Mouse (Mus musculus) embryo, embryonic 10.5 days (tissue): Measurements from ENCODE around the gene Golph3.
A peak's percentile ranks its signal among the peaks of the same experiment; 100 is the strongest.

Experiments used
- DNase-seq: peaks from one replicate; pipeline ENCODE4 v3.0.0-alpha.2; 2015; ENCODE audit warnings: low spot score

Gene Golph3

DNA sequence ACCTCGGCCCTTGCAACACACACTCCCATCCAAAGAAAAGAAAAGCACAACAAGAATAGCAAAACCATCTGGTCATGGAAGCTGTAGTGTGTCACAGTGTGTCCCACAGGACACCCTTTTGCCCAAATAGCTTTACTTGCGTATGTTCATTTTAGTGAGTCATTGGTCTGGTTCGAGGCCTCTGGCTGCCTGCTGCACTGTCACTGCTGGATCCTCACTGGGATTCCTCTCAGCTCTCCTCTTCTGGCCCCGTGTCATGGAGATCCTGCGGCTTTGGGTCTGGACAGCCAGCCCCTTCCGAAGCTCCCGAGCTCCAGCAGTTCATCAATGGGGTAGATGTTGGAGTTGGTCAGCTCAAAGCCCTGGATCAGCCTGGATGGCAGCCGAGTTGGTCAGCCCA lies 2.8 kb upstream of the Golph3 start:
- DNase-seq: no peak

GRCm38 (mm10) chr15:12319889-12320288 lies 1.4 kb upstream of the Golph3 start:
- peak; percentile 6 for DNase-seq

DNA sequence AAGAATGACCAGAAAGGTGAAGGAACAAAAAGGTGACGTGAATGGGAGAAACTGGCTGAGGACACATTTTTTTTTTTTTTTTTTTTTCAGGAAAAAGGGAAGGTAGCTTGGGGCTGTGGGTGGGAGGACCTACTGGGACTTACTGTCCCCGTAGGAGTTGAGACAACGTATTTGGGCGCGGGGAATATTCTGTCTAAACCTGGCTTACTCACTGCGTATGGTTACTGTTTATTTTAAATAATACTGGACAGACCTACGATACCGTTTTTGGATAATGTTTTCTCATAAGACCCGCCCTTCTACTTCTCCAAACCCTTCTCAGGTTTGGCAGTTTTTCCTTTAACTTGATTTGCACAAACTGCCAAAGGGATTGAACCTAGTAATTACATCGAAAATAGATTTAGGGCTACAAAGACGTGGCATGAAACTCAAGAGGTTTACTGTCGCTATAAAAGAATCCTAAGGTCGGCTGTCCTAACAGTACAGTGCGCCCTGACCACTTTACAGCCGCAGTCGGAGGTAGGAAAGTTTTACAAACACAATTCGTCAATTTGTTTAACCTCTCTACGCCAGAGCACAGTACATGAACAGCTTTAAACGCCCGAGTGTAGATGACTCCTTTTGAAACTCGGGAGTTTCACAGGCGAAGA lies 684 bp upstream of the Golph3 start:
- no peak for DNase-seq

DNA sequence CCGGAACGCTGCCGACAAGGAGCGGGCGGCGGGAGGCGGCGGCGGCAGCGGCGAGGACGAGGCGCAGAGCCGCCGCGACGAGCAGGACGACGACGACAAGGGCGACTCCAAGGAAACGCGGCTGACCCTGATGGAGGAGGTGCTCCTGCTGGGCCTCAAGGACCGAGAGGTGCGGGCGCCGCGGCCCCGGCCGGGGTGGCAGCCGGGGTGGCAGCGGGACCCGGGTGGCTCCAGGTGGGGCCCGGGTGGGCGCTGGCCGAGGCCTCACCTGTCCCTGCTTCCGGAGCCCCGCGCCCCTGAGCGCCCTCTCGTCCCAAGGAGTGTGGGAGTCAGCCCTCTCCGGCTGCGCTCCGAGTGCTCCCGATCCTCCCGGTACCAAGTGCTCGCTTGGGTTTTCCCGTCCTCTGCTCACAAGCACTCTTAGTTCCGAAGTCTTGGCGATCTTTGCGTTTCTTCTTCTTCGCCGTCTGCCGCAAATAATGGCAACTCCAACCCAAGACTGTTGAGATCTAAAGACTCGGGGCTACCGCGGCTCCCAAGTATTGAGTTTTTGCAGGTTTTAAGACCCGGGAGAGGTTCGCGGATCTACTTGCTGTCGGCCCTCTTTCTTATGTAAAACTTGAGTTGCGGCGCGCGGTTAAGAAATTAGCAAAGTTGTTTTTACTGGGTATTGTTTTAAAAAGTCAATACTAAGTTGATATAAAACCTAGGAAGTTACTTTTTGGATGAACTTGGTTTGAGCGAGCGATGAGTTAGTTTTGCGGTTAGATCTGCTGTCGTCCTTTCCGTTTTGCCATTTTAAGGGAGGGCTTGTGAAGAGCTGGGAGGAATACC lies 755 bp downstream of the Golph3 start, which contains the start of gene 1810049J17Rik:
Gene 1810049J17Rik, minus strand, starts transcription at position 112 of the 834 bp plus-strand sequence.
- peak; percentile 63 for DNase-seq

GRCm38 (mm10) chr15:12322676-12323402 lies 1.6 kb downstream of the Golph3 start:
- DNase-seq: peak; percentile 28

- DNase-seq: no peak
Observed at GRCm38 (mm10) chr15:12324326-12324725, 3.1 kb downstream of the Golph3 start.

- no peak for DNase-seq
Observed at GRCm38 (mm10) chr15:12330389-12330788, 9.1 kb downstream of the Golph3 start.

- DNase-seq: no peak
Observed at GRCm38 (mm10) chr15:12330892-12331291, 9.6 kb downstream of the Golph3 start.

DNA sequence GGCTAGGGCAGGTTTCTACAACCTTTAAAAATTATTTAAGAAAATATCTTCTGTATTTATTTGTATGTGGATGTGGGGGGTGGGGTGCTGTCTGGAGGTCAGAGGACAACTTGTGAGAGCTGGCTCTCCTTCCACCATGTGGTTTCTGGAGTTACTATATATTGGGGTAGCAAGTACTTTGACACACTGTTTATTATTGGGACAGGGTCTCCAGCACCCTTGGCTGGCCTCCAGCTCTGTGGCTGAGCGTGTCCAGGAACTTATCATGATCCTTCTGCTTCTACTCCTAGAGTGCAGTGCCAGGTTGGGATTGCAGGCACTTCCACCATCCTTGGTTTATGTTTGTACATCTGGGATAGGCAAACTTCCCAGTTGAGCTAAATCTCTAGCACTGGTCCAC lies 10.1 kb downstream of the Golph3 start:
- no peak for DNase-seq

- no peak for DNase-seq
Observed at GRCm38 (mm10) chr15:12334381-12334780, 13.1 kb downstream of the Golph3 start.

- no peak for DNase-seq
Observed at GRCm38 (mm10) chr15:12337030-12337778, 16.0 kb downstream of the Golph3 start.

DNA sequence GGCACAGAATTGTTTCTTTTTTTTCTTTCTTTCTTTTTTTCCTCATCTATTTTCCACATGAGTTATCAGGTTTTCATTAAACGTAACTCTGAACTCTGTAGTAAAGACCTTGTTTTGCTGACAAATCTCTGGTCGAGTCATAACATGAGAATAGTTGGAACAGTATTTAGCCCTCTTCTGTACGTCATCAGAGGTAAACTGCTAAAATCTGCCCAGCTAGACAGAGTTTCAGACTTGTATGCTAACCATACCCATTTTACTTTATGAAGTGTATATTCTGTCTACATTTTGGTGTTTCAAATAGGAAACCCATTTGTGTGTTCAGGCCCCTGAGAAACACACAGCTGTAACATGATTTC lies 16.5 kb downstream of the Golph3 start:
- no peak for DNase-seq

- DNase-seq: peak; percentile 13
Observed at GRCm38 (mm10) chr15:12340536-12341400, 19.5 kb downstream of the Golph3 start.

- DNase-seq: peak; percentile 39
Observed at GRCm38 (mm10) chr15:12341401-12341758, 20.1 kb downstream of the Golph3 start.

GRCm38 (mm10) chr15:12346916-12347315 lies 25.7 kb downstream of the Golph3 start:
- no peak for DNase-seq

DNA sequence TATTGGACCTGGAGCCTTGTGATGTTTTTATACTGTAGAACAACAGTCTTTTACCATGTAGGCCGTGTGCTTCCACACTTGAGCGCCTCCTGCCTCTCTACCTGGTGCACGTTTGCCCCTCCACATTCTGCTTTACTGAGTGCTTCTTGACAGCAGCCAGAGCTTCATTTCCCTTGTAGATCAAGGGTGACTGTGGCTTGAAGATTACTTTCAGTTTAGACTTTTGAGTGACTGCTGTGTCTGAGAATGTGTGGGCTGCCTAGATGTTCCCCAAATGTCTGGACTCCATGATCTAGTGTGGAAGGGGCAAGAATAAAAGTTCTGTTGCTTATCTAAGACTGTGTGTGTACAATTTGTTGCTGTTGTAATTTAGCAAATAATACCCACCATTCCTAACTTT lies 27.7 kb downstream of the Golph3 start:
- DNase-seq: no peak

GRCm38 (mm10) chr15:12349840-12350239 lies 28.6 kb downstream of the Golph3 start:
- DNase-seq: no peak

- DNase-seq: no peak
Observed at GRCm38 (mm10) chr15:12351470-12351869, 30.2 kb downstream of the Golph3 start.

- no peak for DNase-seq
Observed at GRCm38 (mm10) chr15:12354281-12354810, 33.1 kb downstream of the Golph3 start.

GRCm38 (mm10) chr15:12355261-12355660 lies 34.0 kb downstream of the Golph3 start:
- DNase-seq: no peak

DNA sequence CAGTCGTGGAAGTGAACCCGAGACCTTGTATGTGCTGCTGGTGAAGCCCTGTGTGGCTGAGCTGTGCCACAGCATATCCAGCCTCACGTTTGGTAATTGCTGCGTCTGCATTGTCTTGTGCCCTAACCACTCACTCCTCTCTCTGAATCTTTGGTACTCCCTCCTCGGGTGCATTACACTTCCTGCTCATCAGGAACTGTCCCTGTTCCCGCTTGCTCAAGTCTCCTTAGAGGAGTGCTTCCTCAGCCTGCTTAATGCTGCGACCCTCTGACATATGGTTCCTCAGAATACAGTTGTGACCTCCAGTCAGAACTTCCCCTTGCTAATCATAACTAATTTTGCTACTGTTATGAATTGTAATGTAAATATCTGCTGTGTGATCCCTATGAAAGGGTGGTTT lies 34.7 kb downstream of the Golph3 start:
- no peak for DNase-seq
